In genomic region chr11:102946992-102947343, GRCm38 (mm10) we compare ENCODE assay signal across 9 mouse cellular contexts. TPM values are rescaled to one million over a fixed set of nuclear protein-coding genes. Genes with fewer than 3 reads are reported as not detected.
A peak's percentile ranks its signal among the peaks of the same experiment; 100 is the strongest.
DNase-seq lines count a peak whose midpoint lies in the region; ATAC-seq and TF ChIP-seq lines count a peak whose summit lies in the region.
"Had no signal": no experiment of that assay in that cellular context is flagged by ENCODE, and none has a peak within 500 bp of the region (broad histone marks: within the 10 kb centered on the region; RNA-seq: fewer than 3 reads in every experiment).

No protein-coding gene starts in this region.

- DNase-seq in liver, embryonic 11.5 days (ENCODE audit: low spot score), result no peak
- no peak for DNase-seq in liver
- no peak for DNase-seq in adrenal gland, adult (ENCODE audit: inconsistent age in 2 of 2, low spot score in 1 of 2)
- no peak for DNase-seq in adrenal gland, adult 2 months

- no peak overlapping the region for H3K27ac ChIP-seq in liver, embryonic 11.5 days (ENCODE audit: low read depth, low read length)
- no peak overlapping the region for H3K27ac ChIP-seq in embryonic fibroblast, embryonic 13.5 days (ENCODE audit: insufficient read depth, low read length)
- no peak overlapping the region for H3K27ac ChIP-seq in intestine, postnatal 0 days (ENCODE audit: low read depth, low read length)
- H3K27ac ChIP-seq in neural tube, embryonic 13.5 days (replicated peaks), result no peak overlapping the region

- no peaks in the 10 kb centered on the region for H3K36me3 ChIP-seq in liver, embryonic 11.5 days (ENCODE audit: control insufficient read depth, insufficient read depth, low read length)
- no peaks in the 10 kb centered on the region for H3K36me3 ChIP-seq in intestine, postnatal 0 days (ENCODE audit: control insufficient read depth, insufficient read depth)
- no peaks in the 10 kb centered on the region for H3K36me3 ChIP-seq in neural tube, embryonic 13.5 days

- peaks cover 100% of the 10 kb centered on the region for H3K27me3 ChIP-seq in liver, embryonic 11.5 days (replicated peaks; ENCODE audit: control insufficient read depth, insufficient read depth, low read length)
- peaks cover 84% of the 10 kb centered on the region for H3K27me3 ChIP-seq in intestine, postnatal 0 days (replicated peaks; ENCODE audit: control insufficient read depth, insufficient read depth, low read length)
- peaks cover 98% of the 10 kb centered on the region for H3K27me3 ChIP-seq in neural tube, embryonic 13.5 days
- H3K27me3 ChIP-seq: Patski had no signal

- peak; percentile 21 for ATAC-seq in liver, embryonic 11.5 days (replicated peaks; ENCODE audit: low FRiP score)
- ATAC-seq in intestine, postnatal 0 days, result no peak
- ATAC-seq in neural tube, embryonic 13.5 days (ENCODE audit: low read depth), result no peak
- no peak for ATAC-seq in activated CD4-positive, CD25-positive, alpha-beta regulatory T cell, adult 4 months

- TF ChIP-seq POLR2A in embryonic fibroblast, embryonic 13.5 days (IDR thresholded peaks at IDR 0.05; ENCODE audit: low read depth, low read length), result no peak

- no peak overlapping the region for H3K9ac ChIP-seq in liver, embryonic 11.5 days (ENCODE audit: low read depth, low read length)
- no peak overlapping the region for H3K9ac ChIP-seq in intestine, postnatal 0 days (ENCODE audit: low read depth, low read length)
- no peak overlapping the region for H3K9ac ChIP-seq in neural tube, embryonic 13.5 days

- peak overlapping the region; percentile 63 for H3K4me2 ChIP-seq in liver, embryonic 11.5 days
- peak overlapping the region; percentile 65 for H3K4me2 ChIP-seq in intestine, postnatal 0 days (replicated peaks; ENCODE audit: low read depth)
- H3K4me2 ChIP-seq in neural tube, embryonic 13.5 days, result peak overlapping the region; percentile 58

- no peaks in the 10 kb centered on the region for H3K9me3 ChIP-seq in liver, embryonic 11.5 days (ENCODE audit: control insufficient read depth, low read length)
- H3K9me3 ChIP-seq in intestine, postnatal 0 days (ENCODE audit: control insufficient read depth), result no peaks in the 10 kb centered on the region
- no peaks in the 10 kb centered on the region for H3K9me3 ChIP-seq in neural tube, embryonic 13.5 days

- peaks cover 23% of the 10 kb centered on the region for H3K4me1 ChIP-seq in liver, embryonic 11.5 days (replicated peaks; ENCODE audit: control insufficient read depth, insufficient read depth, low read length)
- H3K4me1 ChIP-seq in embryonic fibroblast, embryonic 13.5 days (ENCODE audit: control insufficient read depth, insufficient read depth, low read length), result 0 out of 2 replicates have a peak, but pooled peaks cover 2% of the 10 kb centered on the region
- H3K4me1 ChIP-seq in intestine, postnatal 0 days (replicated peaks; ENCODE audit: control insufficient read depth, insufficient read depth, low read length), result peaks cover 14% of the 10 kb centered on the region; the same call in 1 of the 2 replicates
- H3K4me1 ChIP-seq in neural tube, embryonic 13.5 days (replicated peaks), result peaks cover 44% of the 10 kb centered on the region

- H3K4me3 ChIP-seq in liver, embryonic 11.5 days (ENCODE audit: low read depth, low read length), result peak overlapping the region; percentile 44
- H3K4me3 ChIP-seq in embryonic fibroblast, embryonic 13.5 days (ENCODE audit: insufficient read depth, low read length), result no peak overlapping the region
- H3K4me3 ChIP-seq in intestine, postnatal 0 days (ENCODE audit: low read depth, low read length), result peak overlapping the region; percentile 31; the same call in 1 of the 2 replicates
- peak overlapping the region; percentile 39 for H3K4me3 ChIP-seq in neural tube, embryonic 13.5 days

- WGBS in liver, embryonic 11.5 days, result 11% methylated on average over 8 of the region's 8 CpGs
- 16% methylated on average over 8 of the region's 8 CpGs for WGBS in intestine, postnatal 0 days
- WGBS in neural tube, embryonic 13.5 days, result 6% methylated on average over 8 of the region's 8 CpGs

- peak; percentile 8; the same call in 1 of the 2 replicates for TF ChIP-seq CTCF in embryonic fibroblast, embryonic 13.5 days (IDR thresholded peaks at IDR 0.05; ENCODE audit: borderline replicate concordance, insufficient read depth, low read length)
- TF ChIP-seq CTCF in intestine, postnatal 0 days (IDR thresholded peaks at IDR 0.05; ENCODE audit: low read depth), result peak; percentile 46

RNA-seq across cellular contexts. Expression of gene C1ql1, which starts 0.5 kb away (rescaled TPM):
- polyA plus RNA-seq in liver, embryonic 11.5 days (2014; fragmentation: Nextera tagmentation; extraction: Ambion mirVana), result 0.78 and 1.1 TPM in 2 replicates
- polyA plus RNA-seq in embryonic fibroblast, embryonic 13.5 days (2011; ENCODE audit: insufficient read length, low read depth, missing spikeins), result not detected in 2 replicates
- 0.85 and 1.1 TPM in 2 replicates for polyA plus RNA-seq in intestine, postnatal 0 days (2015; fragmentation: Nextera tagmentation; extraction: Ambion mirVana)
- polyA plus RNA-seq in neural tube, embryonic 13.5 days (2015; fragmentation: Nextera tagmentation; extraction: Ambion mirVana), result 1.9 and 2.0 TPM in 2 replicates
- not detected for polyA plus RNA-seq in activated CD4-positive, CD25-positive, alpha-beta regulatory T cell, adult 4 months (2017; shearing (Covaris generic))
- total RNA-seq in adrenal gland, adult 2 months (2021), result 10 to 100 TPM; 39.4 to 69.4 TPM
- polyA plus RNA-seq in adrenal gland, adult 2 months (2012; rRNA removed), result 67.7 and 112 TPM in 2 replicates

RNA-seq across cellular contexts. Expression of gene Kif18b, which starts 22.0 kb away (rescaled TPM):
- 10.3 TPM in 2 replicates for polyA plus RNA-seq in liver, embryonic 11.5 days (2014; fragmentation: Nextera tagmentation; extraction: Ambion mirVana)
- 10.5 and 15.7 TPM in 2 replicates for polyA plus RNA-seq in embryonic fibroblast, embryonic 13.5 days (2011; ENCODE audit: insufficient read length, low read depth, missing spikeins)
- polyA plus RNA-seq in intestine, postnatal 0 days (2015; fragmentation: Nextera tagmentation; extraction: Ambion mirVana), result 0.88 and 1.1 TPM in 2 replicates
- 1.7 and 2.5 TPM in 2 replicates for polyA plus RNA-seq in neural tube, embryonic 13.5 days (2015; fragmentation: Nextera tagmentation; extraction: Ambion mirVana)
- polyA plus RNA-seq in activated CD4-positive, CD25-positive, alpha-beta regulatory T cell, adult 4 months (2017; shearing (Covaris generic)), result 1 to 10 TPM; 1.6 to 1.9 TPM
- total RNA-seq in adrenal gland, adult 2 months (2021), result 1 to 10 TPM in 1 of 2 experiments, under 1 TPM in 1; 0.62 to 1.2 TPM
- polyA plus RNA-seq in adrenal gland, adult 2 months (2012; rRNA removed), result 1.2 and 1.4 TPM in 2 replicates

RNA-seq across cellular contexts. Expression of gene Gfap, which starts 46.3 kb away (rescaled TPM):
- polyA plus RNA-seq in liver, embryonic 11.5 days (2014; fragmentation: Nextera tagmentation; extraction: Ambion mirVana), result 2.4 and 2.8 TPM in 2 replicates
- 1.4 TPM in 1 of 2 replicates, not detected in the other for polyA plus RNA-seq in embryonic fibroblast, embryonic 13.5 days (2011; ENCODE audit: insufficient read length, low read depth, missing spikeins)
- 0.14 and 0.17 TPM in 2 replicates for polyA plus RNA-seq in intestine, postnatal 0 days (2015; fragmentation: Nextera tagmentation; extraction: Ambion mirVana)
- polyA plus RNA-seq in neural tube, embryonic 13.5 days (2015; fragmentation: Nextera tagmentation; extraction: Ambion mirVana), result 0.11 and 0.24 TPM in 2 replicates
- not detected for polyA plus RNA-seq in activated CD4-positive, CD25-positive, alpha-beta regulatory T cell, adult 4 months (2017; shearing (Covaris generic))
- total RNA-seq in adrenal gland, adult 2 months (2021), result 1 to 10 TPM in 1 of 2 experiments, under 1 TPM in 1; 0.55 to 1.5 TPM
- 0.60 and 0.72 TPM in 2 replicates for polyA plus RNA-seq in adrenal gland, adult 2 months (2012; rRNA removed)

Comparison
In these comparisons a context has a peak if more than half of its experiments do, and no peak if none do; other contexts are left out.
1. RNA of gene C1ql1, which starts 0.5 kb away (polyA plus RNA-seq): 67.7 to 112 TPM in adrenal gland, adult 2 months; 1.9 to 2.0 TPM in neural tube, embryonic 13.5 days, 0.85 to 1.1 TPM in intestine, postnatal 0 days, 0.78 to 1.1 TPM in liver, embryonic 11.5 days, not detected in embryonic fibroblast, embryonic 13.5 days and not detected in activated CD4-positive, CD25-positive, alpha-beta regulatory T cell, adult 4 months; every median in the first group is over 10 times any median in the second.
2. Peak in every context shown above with its lines, with median percentiles within 50 percentile points of each other: H3K4me2 ChIP-seq.